Mouse (Mus musculus) WW6 (cell line): ENCODE measurements at regions not wholly inside any gene's neighbourhood (a gene's known extent, or its start where the extent isn't known, plus 50 kb on each side); places are given as distances from the start of the nearest gene placed in this dataset.

Experiments used
- DNase-seq: peaks from one replicate; pipeline ENCODE4 v3.0.0-alpha.2; 2013; ENCODE audit warnings: low read depth, low spot score

DNA sequence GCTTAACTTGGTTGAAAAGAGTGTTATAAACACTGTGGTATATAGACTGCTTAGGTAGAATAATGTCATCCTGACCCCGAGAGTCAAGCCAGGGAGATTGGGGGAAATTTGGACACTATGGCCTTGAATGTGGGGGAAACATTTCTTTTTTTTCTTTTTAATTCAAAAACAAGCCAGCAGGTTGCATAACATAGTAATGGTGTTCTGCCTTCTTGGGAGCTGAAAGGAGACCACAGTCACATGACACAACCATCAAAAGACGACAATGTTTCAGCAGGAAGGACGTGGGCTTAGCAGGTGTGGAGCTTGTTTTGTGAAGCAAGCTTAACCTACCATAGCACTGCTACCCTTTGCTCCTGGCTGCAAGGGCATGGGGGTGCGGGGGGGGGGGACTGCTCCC, 306.3 kb upstream of the Klf3 start:
- DNase-seq = no peak

DNA sequence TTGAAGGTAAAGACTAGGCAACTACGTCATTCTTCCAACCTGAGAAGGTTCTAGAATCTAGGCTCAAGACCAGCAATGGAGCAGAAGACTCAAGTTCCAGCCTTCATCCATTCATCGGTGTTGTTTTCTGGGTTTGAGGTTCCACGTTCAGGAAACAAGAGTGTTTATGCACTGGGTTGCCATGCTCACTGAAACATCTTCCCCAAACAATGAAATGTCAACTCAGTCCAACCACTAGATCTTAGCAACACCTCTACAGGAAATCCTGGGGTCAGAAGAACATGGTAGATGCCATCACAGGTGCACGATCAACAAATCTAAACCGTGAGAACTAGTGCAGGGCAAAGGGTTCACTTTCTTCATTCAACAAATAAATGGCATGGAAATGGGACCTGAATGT, 304.8 kb upstream of the Klf3 start:
- no peak for DNase-seq

DNA sequence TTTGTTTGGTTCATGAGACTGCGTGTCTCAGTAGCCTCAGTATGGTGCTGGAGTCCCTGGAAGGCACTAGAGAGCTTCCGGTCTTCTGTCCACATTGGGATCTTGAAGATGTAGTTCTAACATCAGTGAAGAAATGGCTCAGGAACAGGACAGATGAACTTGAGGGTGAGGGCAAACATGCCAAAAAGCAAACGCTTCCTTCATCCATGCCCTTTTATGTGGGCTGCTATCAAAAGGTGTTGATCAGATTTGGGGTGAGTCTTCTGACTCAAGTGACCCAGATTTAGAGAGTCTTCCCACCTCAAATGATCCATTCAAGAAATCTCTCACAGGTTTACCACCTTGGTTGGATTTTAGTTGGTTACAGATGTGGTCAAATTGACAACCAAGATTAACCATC, 304.1 kb upstream of the Klf3 start:
- DNase-seq = no peak

DNA sequence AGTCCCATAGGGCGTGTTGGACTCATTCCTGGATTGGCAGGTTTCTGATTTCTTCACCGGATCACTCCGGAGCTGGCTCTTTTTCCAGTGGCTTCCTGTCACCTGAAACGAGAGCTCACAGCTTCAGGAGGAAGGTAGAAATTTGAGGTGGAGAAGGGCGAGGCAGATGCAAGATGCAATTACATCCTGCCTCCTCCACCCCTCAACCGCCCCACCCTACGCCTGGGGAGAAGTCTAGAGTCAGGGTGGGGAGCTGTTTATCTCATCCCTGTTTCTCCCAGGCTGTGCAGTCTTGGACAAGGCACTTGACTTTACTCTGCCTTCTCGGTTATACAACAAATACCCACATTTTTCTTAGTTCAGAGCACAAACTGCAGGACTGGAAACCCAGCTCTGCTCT, 302.8 kb upstream of the Klf3 start:
- no peak for DNase-seq

DNA sequence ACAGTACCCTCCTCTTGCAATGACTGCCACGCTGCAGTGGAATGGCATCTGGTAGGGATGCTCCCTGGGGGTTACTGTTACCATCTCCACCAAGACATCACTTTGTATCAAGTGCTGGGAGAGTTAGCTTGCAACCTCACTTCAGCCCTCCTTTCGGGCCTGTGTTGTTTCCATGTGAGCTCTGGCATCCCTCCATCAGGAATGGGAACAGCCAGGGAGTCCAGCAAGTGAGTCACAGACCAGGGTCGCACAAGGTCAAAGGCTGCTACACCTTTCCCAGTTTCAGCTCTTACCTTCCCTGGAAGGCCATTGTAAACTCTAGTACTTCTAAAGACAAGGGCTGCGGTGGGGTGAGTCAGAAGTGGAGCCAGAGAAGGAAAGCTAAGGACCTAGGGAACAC, 302.3 kb upstream of the Klf3 start:
- no peak for DNase-seq

DNA sequence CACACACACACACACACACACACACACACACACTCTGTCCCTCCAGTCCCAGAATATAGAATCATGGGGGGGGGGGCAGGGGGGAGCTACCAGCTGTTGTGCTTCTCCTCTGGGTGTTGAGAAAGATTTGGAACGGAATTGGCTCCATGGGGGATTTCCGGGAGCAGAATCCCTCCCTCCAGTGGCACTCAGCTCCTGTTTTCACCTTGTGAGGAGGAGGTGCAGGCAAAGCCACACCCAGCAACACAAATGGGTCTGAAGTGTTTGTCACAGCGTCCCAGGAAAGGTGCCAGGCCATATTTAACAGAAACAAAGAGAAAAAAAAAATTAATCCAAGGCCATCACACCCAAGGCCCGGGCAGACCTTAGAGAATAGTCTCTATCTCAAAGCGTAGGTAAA, 301.4 kb upstream of the Klf3 start:
- DNase-seq = no peak

DNA sequence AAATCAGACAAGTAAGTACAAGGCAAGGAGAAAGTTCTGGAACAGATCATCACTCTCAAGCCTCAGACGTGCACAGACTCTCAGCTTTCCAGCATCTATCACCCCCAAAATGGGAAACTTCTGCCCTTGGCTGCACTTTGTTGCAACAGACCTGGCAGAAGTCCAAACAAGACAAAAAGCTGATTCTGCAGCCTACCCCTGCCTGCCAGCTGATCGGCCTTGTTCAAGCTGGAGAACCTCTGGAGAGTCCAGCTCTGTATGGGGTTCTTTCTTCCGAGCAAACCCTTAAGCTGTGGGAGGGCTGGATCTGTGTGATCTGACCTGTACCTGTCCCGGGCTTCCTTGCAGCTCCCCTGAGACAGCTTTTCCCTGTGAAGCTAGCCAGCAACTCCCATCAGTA, 299.7 kb upstream of the Klf3 start:
- DNase-seq = no peak

DNA sequence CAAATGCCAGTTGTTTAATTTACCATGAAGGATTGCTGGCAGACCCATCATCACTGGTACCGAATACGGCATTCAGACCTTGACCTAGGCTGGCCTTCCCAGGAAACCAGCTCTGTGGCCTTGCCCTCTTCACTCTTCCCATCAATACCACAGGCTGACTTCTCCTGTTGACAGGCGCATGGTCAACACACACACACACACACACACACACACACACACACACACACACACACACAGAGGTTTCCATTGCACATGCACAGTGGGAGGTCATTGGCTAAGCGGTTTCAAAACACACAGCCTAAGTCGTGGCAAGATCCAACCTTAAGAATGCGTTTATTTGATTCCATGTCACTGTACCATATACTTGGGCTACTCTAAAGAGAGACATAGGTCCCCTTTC, 298.7 kb upstream of the Klf3 start:
- DNase-seq = no peak

DNA sequence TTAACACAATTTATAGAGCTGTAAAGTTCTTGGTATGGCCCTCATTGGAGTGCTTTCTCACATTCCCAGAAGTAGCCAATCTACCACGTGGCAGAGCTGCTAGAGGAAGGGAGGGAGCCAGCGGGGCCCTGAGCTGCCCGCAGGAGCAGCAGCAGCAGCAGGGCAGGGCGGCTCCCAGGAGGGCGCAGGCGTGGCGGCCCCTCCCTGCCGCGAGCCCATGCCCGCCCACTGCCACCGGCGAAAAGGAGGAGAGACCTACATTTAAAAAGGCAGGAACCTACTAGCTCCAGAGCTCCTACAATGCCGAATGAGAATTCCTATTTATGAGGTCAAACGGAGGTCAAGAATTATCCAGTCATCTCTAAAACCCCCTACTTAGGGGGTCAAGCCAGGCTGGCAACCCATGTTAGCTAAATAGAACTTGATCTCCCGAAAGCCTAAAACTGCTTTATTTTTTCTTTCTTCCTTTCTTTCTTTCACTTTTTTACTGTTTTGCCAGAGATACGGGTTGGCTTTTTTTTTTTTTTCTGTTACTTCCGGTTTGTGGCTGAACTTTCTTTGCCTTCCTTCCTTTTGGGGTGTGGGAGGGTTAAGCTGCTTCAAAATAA, 297.9 kb upstream of the Klf3 start:
- no peak for DNase-seq

DNA sequence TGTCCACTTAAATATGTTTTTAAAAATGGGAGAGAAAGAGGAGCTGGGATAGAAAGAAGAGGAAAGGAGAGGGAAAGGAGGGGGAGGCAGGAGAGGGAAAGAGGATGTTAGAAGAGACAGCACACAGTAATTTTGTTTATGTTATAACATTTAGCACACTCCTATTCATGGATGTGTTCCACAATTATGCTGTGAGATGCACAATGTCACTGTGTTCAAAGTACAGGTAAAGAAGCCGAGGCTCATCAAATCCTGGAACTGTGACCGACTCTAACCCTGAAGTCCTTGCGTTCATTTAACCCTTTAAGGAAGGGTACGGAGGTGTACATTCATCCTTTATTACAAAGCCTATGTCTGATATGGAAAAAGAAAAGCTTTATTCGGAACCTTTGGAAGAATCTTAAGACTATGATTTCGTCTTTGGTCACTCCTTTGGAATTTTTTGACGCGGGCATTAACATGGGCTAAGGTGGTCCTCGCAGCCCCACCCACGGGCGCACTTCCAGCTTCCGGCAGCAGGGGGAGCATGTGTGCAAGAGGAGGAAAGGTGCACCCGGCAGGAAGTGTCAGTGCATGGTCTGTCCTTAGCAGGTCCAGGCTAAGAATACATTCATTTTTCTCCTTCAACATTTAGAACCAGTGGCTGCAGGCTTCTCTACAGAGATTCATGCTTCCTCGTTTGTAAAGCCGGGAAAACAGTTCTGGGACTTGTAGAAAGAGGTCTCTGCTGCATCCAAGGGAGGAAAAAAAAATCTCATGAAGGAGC, 297.2 kb upstream of the Klf3 start:
- peak; percentile 40 for DNase-seq

DNA sequence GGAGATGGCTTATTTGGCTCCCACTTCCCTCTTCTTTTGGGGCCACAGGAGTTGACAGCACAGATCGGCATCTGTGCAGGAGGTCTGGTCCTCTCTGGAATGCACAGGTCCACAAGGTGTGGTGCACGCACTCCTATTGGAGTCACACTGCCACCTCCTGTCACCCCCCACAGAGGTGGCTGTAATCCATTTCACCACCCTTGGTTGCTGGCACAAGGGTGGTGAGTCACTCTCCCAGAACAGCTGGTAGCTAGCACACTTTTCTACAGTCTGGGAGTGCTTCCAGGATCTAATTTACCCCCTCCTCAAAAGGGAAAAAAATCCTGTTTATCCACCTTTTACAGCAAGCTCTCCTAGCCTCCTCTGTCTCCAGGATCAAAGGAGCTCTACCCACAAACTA, 294.6 kb upstream of the Klf3 start:
- no peak for DNase-seq

DNA sequence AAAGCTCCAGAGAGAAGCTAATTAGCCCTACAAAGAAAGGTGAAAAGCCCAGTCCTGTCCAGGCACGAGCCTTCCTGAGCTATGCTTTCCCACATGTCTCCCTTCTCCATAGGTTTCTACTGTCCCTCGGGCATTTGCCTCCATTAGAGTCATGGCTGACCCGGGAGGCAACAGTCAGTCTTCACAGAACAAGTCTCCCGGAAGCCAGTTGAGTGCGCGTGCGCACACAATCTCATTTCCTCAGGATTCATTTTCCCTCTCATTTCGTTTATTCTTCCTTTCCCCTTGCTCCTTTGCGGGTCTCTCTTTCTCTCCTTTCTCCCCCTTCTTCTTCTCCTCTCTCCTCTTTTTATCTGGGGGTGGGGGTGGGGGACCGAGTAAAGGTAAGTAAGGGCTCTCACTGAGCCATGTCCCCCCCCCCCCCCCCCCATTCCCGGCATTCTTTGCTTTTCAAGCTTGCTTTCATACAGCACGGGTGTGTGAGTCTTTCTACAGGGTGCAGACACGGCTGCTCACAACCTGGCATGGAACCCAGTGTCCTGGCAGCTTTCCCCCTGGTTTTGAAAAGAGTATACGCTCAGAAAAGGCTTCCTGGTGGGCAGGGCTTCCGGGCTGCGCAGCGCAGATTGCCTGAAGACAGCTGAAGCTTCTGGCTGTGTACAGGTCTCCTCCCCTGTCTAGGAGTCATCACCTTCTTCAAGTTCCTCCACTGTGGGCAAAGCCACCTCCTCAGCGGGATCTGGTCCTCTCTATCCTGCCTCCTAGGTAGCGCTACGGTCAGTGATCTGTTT, 289.8 kb upstream of the Klf3 start:
- DNase-seq = no peak

DNA sequence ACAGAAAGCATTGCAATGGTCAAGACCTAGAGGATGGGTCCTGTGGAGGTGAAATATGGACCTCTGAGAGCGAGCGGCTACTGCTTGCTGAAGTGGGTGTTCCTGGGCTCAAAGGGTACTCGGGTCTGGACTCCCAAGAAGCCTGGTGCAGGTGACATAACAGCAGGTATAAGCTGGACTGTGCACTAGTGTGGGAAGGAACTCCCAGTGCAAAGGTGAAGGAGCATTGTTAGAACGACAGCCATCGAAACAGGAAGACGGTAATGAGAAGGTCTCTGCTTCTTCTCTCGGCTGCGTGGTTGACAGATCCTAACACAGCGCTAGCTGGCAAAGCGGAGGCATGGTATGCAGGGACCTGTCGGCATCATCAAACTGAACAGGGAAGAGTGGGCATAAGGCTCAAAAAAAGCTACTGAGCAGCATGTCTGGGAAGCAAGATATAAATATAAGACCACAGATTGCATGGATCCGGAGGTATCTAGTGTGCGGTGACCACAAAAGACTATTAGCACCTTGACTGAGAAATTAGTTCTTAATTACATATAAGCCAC, 287.0 kb upstream of the Klf3 start:
- DNase-seq = no peak

DNA sequence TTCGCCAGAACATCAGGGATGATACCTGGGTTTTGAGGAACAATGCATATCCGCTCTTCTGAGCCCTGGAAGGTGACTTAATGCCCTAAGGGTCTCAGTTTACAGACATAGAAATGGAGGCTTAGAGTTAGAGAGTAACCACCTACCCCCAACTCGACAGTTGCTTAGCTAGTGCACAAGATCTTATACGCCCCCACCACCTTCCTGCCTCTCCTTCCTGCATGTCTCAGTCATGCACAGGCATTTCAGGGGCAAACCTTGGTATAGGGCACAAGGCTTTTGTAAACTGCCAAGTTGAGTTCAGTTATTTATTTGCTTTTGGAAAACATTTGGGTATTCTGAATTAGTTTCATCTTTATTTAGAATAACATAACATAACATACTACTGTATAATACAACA, 285.9 kb upstream of the Klf3 start:
- DNase-seq = no peak

DNA sequence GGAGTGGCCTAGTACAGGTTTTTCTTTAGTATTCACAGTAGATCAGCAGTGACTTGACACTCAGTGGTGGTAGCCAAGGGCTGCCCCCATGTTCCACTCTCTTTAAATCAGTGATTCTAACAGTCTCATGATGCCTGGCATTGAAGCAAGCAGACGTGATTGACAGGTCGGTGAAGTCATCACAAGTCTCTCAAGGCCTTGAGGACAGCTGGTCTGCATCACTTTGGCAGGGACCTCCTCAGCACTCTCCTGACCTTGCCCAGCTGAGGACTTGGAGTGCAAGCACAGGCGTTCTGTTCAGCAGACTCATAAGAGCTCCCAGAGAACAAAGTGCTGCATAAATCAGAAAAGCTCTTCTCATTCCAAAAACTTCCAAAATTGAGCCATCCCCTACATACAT, 285.4 kb upstream of the Klf3 start:
- no peak for DNase-seq

DNA sequence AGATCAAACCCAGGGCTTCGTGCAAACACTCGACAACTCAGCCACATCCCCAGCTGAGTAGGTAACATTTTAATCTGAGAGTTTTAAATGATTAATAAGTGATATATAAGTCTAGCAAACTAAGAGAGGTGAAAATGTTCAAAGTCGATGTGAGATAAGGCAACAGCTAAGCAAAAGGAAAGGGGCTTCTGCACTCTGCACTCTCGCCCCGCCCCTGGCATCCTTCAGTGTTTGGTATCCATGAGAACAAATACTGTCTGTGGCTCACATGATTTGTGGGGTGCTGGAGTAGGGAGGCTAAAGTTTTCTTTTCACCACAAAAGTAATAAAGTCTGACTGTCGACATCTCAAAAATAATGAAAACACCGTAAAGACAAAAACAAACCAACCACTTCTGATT, 284.2 kb upstream of the Klf3 start:
- DNase-seq = no peak

DNA sequence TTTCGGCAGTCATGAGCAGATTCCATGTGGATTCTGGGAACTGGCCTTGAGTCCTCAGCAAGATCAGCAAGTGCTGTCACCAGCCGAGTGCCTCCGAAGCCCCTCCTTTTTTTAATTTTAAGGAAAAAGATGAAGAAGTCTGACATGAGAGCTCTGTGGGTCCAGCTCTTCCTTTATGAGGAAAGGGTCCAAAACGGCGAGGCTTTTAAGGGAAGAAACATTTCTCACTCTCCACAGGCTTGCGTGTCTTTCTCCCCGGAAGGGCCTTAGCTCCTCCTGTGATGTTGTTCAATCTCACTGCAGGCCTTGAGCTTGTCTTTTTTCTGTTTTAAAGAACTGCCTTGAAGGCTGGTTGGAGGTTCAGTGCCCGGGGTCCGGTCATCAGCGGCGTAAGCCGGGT, 283.5 kb upstream of the Klf3 start:
- DNase-seq = no peak

DNA sequence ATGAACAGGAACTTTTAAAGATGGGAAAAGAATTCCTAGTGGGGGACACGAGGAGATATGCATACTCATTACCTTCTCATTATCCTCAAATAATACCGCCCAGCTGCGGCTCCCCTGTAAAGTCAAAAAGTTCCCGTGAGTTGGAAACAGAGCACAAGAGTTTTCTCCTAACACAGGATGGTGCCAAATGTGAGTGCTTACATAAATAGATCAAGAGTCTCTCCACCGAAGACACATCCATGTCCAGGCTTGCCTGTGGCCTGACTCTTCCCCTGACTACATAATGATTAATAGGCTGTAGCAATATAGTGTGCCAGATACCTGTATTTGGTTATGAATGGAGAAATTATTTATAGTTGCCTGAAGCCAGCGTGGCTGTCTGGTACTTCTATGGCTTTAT, 281.8 kb upstream of the Klf3 start:
- DNase-seq = no peak

DNA sequence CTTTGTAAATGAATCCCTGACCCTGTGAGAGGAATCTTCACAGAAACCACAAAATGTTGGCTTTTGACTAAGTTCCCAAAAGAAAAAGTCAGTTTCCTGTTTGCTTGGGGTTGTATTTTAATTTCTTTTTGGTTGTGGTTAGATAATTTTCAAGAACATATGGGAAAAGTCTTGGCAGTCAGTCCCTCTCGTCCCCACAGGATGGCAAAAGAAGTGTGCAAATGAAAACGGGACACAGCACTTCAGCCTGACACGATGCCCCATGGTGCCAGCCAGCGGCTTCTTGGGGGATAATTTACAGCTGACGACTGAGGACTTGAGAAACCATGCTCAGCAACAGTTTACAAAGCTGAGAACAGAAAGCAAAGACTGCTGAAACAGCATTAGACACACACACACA, 281.2 kb upstream of the Klf3 start:
- DNase-seq = no peak

DNA sequence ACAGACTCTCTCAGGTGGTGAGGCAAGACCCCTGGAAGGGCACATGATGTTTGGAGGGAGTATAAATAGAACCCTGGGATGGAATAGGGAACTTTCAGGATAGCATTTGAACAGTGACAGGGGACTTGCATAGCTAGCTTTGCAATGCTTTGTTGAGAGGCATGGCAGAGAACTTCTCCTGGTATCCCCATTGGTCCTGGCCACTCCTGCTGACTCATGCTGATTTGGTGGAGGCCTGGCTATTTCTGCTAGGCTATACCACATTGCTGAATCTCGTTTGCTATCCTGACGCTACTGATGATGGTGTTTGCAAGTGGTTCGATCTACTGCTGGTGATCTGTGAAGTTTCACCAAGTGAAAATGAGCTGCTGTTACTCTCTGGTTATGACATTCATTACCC, 276.7 kb upstream of the Klf3 start:
- no peak for DNase-seq

DNA sequence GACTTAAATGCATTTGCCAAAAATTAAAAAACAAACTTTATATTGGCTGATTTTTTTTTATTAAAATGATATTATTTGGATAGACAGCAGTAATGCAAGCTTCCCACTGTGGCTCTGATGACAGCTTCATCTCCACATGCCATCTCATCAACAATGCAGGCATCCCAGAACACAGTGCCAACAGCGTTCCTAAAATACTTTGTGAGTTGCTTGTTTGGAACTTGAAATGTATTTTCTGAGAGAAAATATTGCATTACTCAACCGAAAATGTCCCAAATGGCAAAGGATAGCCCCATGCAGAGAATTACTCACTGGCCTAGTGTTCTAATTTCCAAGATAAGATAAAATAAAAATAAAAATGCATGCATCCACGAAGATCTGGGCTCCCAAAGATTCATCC, 275.2 kb upstream of the Klf3 start:
- no peak for DNase-seq

DNA sequence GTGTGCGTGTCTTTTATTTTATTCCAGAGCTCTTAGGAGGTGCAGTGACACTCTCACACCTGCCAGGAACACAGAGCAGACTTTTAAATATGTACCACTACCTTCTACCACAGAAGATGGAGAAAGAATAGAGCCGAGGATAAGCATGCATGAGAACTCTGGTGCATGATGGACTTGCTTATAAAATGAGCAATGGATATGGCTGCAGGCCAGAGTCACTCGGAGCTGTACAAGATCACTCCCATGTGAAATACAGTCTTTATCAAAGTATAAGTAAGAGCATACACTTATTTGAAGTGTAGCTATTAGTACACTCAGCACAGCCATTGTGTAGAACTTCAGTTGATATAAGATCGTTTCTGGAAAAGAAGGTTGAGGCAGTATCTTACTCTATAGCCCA, 268.8 kb upstream of the Klf3 start:
- DNase-seq = no peak

DNA sequence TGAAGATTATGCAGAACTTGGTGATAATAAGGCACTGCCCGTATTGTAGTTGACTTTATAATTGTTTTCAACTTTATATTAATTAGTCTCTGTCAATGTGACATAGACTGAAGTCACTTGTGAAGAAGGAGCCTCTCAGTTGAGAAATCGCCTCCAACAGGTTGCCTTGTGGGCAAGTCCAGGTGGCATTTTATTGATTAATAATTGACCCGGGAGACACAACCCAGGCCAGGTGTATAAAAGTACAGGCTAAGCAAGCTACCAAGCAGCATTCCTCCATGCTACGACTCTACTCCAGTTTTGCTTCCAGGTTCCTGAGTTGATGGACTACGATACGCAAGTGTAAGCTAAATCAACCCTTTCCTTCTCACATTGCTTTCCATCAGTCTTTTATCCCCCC, 268.2 kb upstream of the Klf3 start:
- no peak for DNase-seq
